Mouse (Mus musculus): ENCODE results near the gene Lrrc38. TPM values are rescaled to one million over a fixed set of nuclear protein-coding genes. Genes with fewer than 3 reads are reported as not detected.

Lrrc38 gene
- polyA plus RNA-seq (2012), result not detected in 2 replicates

DNA sequence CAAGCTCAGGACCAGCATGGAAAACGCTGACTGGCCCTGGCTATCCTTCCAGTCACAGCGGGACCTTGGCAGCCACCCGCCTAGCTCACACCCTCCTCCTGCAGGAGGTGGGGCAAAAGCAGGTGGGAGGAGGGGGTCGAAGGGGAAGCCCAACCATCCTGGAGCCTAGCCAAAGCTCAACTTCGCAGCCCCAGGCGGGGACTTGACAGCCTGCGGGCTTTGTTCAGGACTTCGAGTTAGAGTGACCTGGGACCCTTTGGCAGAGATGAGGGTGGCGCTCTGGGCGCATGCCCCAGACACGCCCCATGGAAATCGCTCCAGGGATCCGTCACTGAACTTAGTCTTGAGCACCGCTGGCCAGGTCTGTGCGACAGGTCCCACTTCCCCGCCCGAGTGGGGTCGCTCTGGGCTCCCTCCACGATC is at the start of gene Lrrc38:
Gene Lrrc38 (plus strand): TSS at position 274 of the 423 bp plus-strand sequence.
- no peak for TF ChIP-seq GATA1 (IDR thresholded peaks at IDR 0.05; ENCODE audit: low read length)

GRCm38 (mm10) chr4:143300113-143300688 is 49.4 kb upstream of the Lrrc38 start:
- TF ChIP-seq GATA1 (IDR thresholded peaks at IDR 0.05; ENCODE audit: low read length), result no peak

GRCm38 (mm10) chr4:143301042-143301441 is 48.5 kb upstream of the Lrrc38 start:
- no peak for TF ChIP-seq GATA1 (IDR thresholded peaks at IDR 0.05; ENCODE audit: low read length)

GRCm38 (mm10) chr4:143301875-143302274 is 47.7 kb upstream of the Lrrc38 start:
- TF ChIP-seq GATA1 (IDR thresholded peaks at IDR 0.05; ENCODE audit: low read length), result no peak

- TF ChIP-seq GATA1 (IDR thresholded peaks at IDR 0.05; ENCODE audit: low read length), result no peak
Observed at GRCm38 (mm10) chr4:143302279-143302890, 47.2 kb upstream of the Lrrc38 start.

GRCm38 (mm10) chr4:143305031-143305430 is 44.5 kb upstream of the Lrrc38 start:
- no peak for TF ChIP-seq GATA1 (IDR thresholded peaks at IDR 0.05; ENCODE audit: low read length)

GRCm38 (mm10) chr4:143305987-143306772 is 43.4 kb upstream of the Lrrc38 start:
- no peak for TF ChIP-seq GATA1 (IDR thresholded peaks at IDR 0.05; ENCODE audit: low read length)

- TF ChIP-seq GATA1 (IDR thresholded peaks at IDR 0.05; ENCODE audit: low read length), result no peak
Observed at GRCm38 (mm10) chr4:143311341-143311740, 38.2 kb upstream of the Lrrc38 start.

DNA sequence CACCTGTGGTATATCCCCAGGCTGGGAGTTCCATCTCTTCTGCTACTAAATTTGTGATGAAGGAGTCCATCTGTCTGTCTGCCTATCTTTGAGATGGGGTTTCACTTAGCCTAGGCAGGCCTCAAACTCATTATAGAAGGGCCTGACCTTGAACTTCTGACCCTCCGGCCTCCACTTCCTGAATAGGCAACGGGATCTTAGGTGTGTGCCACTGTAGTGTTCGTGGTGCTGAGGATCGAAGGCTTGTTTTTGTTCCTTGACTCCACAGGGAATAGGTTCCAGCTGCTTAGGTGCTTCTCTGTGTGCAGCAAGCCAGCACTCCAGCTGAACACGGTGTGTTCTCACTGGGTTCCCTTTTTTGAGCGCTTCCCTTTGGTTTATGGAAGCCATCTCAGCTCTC is 36.3 kb upstream of the Lrrc38 start:
- TF ChIP-seq GATA1 (IDR thresholded peaks at IDR 0.05; ENCODE audit: low read length), result no peak

GRCm38 (mm10) chr4:143324176-143324924 is 25.2 kb upstream of the Lrrc38 start:
- TF ChIP-seq GATA1 (IDR thresholded peaks at IDR 0.05; ENCODE audit: low read length), result no peak

DNA sequence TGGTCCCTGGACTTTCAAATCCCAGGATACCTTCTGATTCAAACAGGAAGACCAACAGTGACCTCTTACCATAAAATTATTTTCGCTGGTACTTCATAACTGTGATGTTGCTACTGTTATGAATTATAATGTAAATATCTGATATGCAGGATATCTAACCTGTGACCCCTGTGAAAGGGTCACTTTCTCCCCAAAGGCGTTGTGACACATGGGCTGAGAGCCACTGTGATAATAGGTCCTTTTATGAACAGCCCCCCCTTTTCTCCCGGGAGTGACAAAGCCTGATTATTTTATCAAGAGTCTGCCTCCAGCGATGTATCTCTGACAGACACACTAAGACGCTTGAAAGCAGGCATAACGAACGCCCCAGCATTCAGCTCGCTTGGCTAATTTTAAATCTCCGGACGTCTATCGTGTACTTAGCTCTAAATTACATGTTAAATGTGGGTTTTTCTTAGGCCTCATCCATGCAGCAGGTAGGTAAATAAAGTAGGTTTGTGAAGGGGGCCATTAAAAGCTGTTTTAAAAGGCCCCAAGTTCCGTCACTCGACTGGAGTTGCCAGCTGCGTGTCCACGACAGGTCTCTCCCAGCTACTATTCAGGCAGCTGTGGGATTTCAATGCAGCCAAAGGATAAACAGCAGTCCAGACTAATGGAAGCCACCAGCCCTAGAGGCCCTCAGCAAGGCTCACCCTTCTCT is 24.5 kb upstream of the Lrrc38 start:
- TF ChIP-seq GATA1 (IDR thresholded peaks at IDR 0.05; ENCODE audit: low read length), result no peak

DNA sequence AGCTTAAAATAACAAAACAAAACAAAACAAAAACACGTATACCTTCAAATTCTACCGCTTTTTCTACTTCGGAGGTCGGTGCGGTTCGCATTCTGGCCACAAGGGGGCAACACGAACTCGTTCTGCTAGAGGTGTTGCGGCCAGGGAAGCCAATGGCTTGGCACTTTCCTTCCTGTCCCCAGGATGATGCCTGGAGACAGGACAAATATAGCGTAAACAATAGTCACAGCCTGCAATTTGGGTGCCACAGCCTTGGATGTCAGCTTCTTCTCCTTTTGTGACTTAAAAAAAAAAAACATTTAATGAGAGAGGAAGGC is 24.0 kb upstream of the Lrrc38 start:
- no peak for TF ChIP-seq GATA1 (IDR thresholded peaks at IDR 0.05; ENCODE audit: low read length)

DNA sequence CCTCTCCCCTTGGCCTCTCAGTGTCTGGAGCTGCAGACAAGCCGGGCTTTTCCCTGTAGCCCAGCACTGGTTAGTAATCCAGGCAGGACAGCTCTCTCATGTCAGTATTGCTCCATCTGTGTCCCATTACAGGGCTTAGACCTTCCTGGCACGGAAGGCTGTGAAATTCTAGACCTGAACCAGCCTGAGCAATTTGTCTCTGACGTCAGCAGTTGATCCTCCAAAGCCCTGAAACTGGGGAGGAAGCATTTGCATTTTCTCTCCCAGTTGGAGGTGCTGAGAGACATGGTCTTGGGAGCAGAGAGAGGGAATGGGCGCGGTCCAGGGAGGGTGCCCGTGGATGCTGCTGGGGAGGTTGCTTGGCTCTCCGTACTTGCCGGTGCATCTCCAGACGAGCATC is 19.0 kb upstream of the Lrrc38 start:
- no peak for TF ChIP-seq GATA1 (IDR thresholded peaks at IDR 0.05; ENCODE audit: low read length)

DNA sequence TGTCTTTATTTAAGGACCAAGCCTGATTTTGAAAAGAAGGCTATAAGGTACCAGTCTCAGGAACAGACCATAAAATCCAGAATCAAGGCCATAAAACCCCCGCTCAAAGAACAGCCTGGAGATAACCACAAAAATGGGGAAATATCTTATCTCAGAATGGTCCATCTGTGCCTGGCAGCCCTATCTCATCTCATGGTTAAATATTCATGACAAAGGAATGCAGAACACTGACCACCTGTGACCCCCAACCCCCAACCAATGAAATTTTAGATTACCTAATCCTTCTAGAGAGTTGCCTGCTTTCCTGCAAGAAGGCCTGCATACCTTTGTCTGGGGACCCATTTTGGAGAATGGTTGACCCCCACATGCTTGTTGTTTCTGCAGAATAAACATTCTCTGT is 17.8 kb upstream of the Lrrc38 start:
- no peak for TF ChIP-seq GATA1 (IDR thresholded peaks at IDR 0.05; ENCODE audit: low read length)

- TF ChIP-seq GATA1 (IDR thresholded peaks at IDR 0.05; ENCODE audit: low read length), result no peak
Observed at GRCm38 (mm10) chr4:143334145-143334544, 15.4 kb upstream of the Lrrc38 start.
